Mouse (Mus musculus) E14TG2a.4 (cell line): Measurements from ENCODE around the gene Cdk6.

ENCODE experiments used
- CTCF ChIP-seq: conservative IDR thresholded peaks from 2 replicates; pipeline ENCODE4 v1.5.1; 2014; ENCODE audit warnings: low read length
- NANOG ChIP-seq: IDR thresholded peaks from 2 replicates; pipeline ENCODE4 v1.6.1; 2014; ENCODE audit warnings: borderline replicate concordance, low read length, mixed read lengths
- POU5F1 ChIP-seq: IDR thresholded peaks from 2 replicates; pipeline ENCODE4 v1.6.1; 2014; ENCODE audit warnings: low read length, borderline replicate concordance

GRCm38 (mm10) chr5:3405102-3405501 is 63.8 kb downstream of the Cdk6 start:
- TF ChIP-seq NANOG (no peak), CTCF (no peak), POU5F1 (no peak)
